Mouse (Mus musculus) heart, postnatal 0 days (tissue): ENCODE data around the gene Fgfr2.

Source experiments
- CTCF ChIP-seq: IDR thresholded peaks from 2 replicates; pipeline ENCODE4 v1.5.1; 2016; ENCODE audit warnings: antibody characterized with exemption, control low read depth, low read depth
- EP300 ChIP-seq: IDR thresholded peaks from 2 replicates; pipeline ENCODE4 v1.6.1; 2016; ENCODE audit warnings: antibody characterized with exemption, low read depth

- no peak for TF ChIP-seq CTCF
- no peak for TF ChIP-seq EP300
Measured at GRCm38 (mm10) chr7:132106891-132107290, 1016.3 kb downstream of the Fgfr2 start.
